Mouse (Mus musculus) ES-E14 (cell line): ENCODE data around the gene Cacng8.

ENCODE experiments used
- CHD2 ChIP-seq: IDR thresholded peaks from 2 replicates; pipeline ENCODE4 v1.6.1; 2014; ENCODE audit warnings: mild to moderate bottlenecking, low read depth, low read length, inconsistent platforms
- HCFC1 ChIP-seq: IDR thresholded peaks from 2 replicates; pipeline ENCODE4 v1.6.1; 2012; ENCODE audit warnings: low read length, inconsistent platforms, borderline replicate concordance; ENCODE audit not compliant: insufficient read depth
- MAFK ChIP-seq: IDR thresholded peaks from 2 replicates; pipeline ENCODE4 v1.6.1; 2014; ENCODE audit warnings: mild to moderate bottlenecking, low read depth, low read length, inconsistent platforms; ENCODE audit not compliant: insufficient read depth
- ZC3H11A ChIP-seq: IDR thresholded peaks from 2 replicates; pipeline ENCODE4 v1.6.1; 2012; ENCODE audit warnings: low read depth, mild to moderate bottlenecking, inconsistent platforms, low read length, borderline replicate concordance

DNA sequence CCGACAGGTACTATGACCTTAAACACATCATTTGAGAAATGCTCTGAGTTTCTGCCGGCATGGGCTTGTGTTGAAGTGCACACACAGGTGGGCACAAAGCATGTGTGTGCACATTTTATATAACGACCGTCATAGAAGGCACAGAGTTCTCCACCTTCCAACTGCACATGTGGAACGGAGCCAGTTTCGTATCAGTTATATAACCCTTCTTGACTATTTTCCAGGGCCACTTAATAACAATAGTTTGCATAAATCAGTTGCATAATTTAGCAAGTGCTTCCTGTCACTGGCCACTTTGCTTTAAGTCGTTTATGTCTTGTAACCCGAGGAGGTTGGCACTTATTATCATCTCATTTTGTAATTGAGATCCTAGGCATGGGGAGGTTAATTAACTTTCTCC is 16.7 kb upstream of the Cacng8 start:
- TF ChIP-seq ZC3H11A (no peak), HCFC1 (no peak), MAFK (no peak), CHD2 (no peak)
